Mouse (Mus musculus) C2C12 (cell line): Measurements from ENCODE around the gene Tmod4.

Source experiments
- CTCF ChIP-seq: IDR thresholded peaks from one replicate; pipeline ENCODE4 v1.5.1; 2011; ENCODE audit not compliant: control insufficient read depth, insufficient read depth, insufficient read length
- MAX ChIP-seq: IDR thresholded peaks from one replicate; pipeline ENCODE4 v1.6.1; 2011; ENCODE audit warnings: mild to moderate bottlenecking, control low read depth
- MYOG ChIP-seq: IDR thresholded peaks from one replicate; pipeline ENCODE4 v1.6.1; 2011; ENCODE audit not compliant: control insufficient read depth, insufficient read length; ENCODE audit errors: extremely low read depth

DNA sequence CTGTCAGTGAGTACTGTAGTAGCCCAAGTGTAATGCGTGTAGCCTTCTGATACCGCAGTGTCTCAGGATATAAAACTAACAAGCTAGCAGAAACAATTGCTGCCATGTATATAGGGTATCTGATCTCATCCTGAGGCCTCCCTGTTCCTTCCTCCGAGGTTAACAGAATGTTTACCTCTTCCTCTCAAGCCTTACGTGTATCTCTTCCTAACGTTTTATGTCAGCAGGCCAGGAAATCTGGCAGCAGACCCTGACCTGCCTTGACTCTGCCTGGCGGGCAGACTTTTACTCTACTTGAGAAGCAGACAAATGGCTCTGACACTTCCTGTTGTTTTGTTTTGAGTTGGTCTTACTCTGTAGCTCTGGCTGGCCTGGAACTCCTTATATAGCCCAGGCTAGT is 2.7 kb upstream of the Tmod4 start:
- TF ChIP-seq CTCF, result no peak
- no peak for TF ChIP-seq MYOG
- no peak for TF ChIP-seq MAX
